Mouse (Mus musculus) right cerebral cortex, adult 2 months (tissue): Measurements from ENCODE around the gene Olfr1196.
"Not testable (repeated sequence)": the region's sequence is repeated elsewhere in the genome, so short reads cannot be mapped to it uniquely, and the experiment has no call there.

Experiments used
- DNase-seq, 2 experiments: peaks; one replicate each; pipeline ENCODE4 v3.0.0; 2021 to 2022; ENCODE audit warnings: low spot score in 2 of 2

Olfr1196 gene

DNA sequence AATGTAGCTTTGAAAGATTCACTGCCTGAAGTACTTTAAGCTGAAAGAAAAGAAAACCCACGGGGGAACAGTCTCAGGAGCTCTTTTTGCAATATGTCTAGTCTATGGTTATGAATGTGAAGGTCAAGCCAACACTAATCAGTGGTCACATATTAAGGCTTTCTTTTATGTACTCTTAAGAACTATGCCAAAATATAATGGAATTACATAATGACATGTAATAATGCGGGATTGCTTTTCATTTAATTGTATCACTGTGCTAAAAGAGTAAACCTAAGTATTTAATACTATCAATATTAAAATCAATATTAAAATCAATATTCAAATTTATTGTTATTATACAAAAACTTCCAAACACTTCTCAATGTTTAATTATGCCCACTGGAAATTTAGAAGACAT lies at the start of gene Olfr1196:
TSS of gene Olfr1196 (minus strand) at position 101 of the 400 bp plus-strand sequence.
- no peak for DNase-seq

DNA sequence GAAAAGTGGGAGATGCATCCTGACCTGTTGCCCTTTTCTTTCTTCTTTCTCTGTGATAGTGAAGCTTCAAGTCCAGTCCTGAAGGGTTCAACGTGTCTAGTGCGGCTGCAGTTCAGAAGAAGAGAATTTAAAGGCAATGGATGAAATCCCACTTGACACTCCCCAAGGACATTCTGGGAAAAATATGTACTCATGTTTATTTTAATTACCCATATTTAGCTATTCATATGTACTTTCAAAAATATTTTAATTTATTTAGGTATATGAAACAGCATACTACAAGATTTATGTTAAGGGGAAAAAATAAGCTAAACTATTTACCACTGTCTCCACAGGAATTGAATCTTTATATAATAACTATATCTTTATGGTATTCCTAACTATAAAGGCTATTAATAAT lies 46.9 kb upstream of the Olfr1196 start, which contains the start of gene Olfr1198:
TSS of gene Olfr1198 (minus strand) at position 101 of the 400 bp plus-strand sequence.
- no peak for DNase-seq

DNA sequence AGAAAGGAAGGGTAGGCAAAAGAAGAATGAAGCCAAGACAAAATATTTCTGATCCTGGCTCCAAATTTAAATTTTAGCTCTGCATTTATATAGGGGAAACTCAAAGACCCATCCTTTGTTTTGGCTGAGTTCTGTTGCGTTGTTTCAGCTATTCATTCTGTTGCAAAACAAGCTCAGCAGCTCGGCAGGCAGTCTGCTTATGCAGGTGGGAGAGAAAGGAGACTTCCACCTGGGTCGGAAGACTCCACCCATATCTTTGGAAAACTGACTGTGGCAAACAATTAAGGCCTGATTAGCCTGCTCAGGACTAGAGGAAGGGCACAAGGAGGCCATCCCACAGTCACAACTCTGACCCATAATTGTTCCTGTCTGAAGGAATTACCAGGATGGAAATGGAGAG lies 39.0 kb upstream of the Olfr1196 start:
- no peak for DNase-seq

DNA sequence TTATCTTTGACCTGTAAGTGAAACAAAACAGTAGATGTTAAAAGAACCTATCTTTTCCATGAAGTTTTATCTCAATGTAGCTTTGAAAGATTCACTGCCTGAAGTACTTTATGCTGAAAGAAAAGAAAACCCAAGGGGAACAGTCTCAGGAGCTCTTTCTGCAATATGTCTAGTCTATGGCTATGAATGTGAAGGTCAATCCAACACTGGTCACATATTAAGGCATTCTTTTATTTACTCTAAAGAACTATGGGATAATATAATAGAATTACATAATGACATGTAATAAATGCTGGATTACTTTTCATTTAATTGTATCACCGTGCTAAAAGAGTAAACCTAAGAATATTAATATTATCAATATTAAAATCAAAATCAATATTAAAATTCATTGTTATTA lies 27.9 kb upstream of the Olfr1196 start, which contains the start of gene Olfr1197:
TSS of gene Olfr1197 (minus strand) at position 101 of the 400 bp plus-strand sequence.
- no peak for DNase-seq

DNA sequence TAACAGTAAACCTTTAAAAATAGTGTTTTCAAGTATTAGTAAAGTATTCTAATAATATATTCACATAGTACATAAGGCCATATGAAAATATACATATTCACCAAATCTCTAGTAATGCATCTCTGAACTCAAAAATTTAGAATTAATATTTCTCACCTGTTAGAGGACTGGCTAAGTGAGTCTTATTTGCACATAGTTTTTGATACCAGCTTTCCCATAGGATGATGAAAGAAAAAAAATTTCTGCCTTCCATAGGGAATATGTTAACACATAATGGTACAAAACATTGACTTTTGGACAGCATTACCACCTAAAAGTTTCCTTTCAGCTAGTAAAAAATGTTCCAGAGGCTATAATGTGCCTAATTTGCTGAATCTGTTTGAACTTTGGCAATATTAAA lies 15.3 kb downstream of the Olfr1196 start, which contains the start of gene Olfr1195:
TSS of gene Olfr1195 (minus strand) at position 101 of the 400 bp plus-strand sequence.
- DNase-seq, result no peak

DNA sequence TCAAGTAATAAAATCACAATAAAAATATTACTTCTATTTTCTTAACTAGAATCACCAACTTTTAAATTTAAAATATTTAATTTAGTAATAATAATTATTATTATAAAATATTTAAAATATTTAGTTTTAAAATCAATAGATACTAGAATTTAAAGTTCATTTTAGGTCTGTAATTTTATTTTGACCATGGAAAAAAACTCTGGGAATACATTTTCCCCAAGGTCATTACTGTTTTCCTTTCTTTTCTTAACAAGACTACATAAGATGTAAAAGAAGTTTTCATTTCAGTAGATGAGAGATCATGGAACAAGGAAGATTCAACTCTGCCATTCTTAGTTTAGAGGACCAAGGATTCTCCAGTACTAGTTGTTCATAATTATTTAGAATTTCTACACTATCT lies 29.1 kb downstream of the Olfr1196 start, which contains the start of gene Olfr1193:
TSS of gene Olfr1193 (plus strand) at position 301 of the 400 bp plus-strand sequence.
- DNase-seq, result not testable (repeated sequence)

DNA sequence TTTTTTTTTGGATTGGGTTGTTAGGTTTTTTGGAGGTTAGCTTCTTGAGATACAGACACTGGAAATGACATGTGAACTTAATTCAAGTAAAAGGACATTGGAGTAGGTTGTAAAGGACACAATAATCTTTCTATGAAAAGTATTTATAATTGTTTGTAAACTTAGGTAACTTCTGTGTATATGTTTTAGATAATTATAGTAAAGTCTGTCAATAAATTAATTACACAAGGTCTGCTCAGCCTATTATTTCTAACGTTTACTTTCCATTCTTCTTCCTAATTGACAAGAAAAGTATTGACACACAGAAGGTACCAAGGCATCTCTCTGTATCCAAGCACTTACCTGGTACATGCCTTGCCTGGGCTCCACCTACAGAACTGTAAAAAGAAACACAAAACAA lies 56.2 kb downstream of the Olfr1196 start, which contains the start of gene Olfr1192-ps1:
TSS of gene Olfr1192-ps1 (plus strand) at position 301 of the 400 bp plus-strand sequence.
- DNase-seq, result no peak
